Mouse (Mus musculus): ENCODE results near the gene Tenm2. TPM values are rescaled to one million over a fixed set of nuclear protein-coding genes. Genes with fewer than 3 reads are reported as not detected.
A peak's percentile ranks its signal among the peaks of the same experiment; 100 is the strongest.

The Tenm2 gene
- polyA plus RNA-seq, 1 experiment from 2014 or later, result 0.23 TPM

DNA sequence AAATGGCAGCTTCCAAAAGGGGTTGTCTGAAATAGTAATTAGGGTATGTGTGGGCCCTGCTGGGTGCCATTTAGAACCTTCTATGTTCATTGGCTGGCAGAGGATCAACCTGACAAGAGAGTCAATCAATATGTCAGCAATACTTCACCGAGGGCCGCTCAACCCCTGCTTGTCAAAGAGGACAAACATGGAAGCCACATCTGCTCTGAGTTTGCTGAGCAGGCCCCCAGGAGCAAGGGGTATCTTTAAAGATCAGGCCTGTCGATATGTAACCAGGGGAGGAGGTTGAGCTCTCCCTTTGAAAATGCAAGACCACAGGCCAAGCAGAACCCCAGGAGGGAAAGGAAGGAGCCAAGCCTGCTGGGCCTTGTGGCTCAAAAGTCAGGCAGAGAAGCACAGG, 1009.7 kb downstream of the Tenm2 start:
- Histone ChIP-seq H3K4me2 (no peak overlapping the region), H3K4me1 (no peaks in the 10 kb centered on the region), H3K9ac (no peak overlapping the region), H3K36me3 (no peaks in the 10 kb centered on the region), H3K27ac (no peak overlapping the region), H3K27me3 (replicated peaks) (no peaks in the 10 kb centered on the region), H3K9me3 (replicated peaks) (no peaks in the 10 kb centered on the region), H3K4me3 (no peak overlapping the region)
- WGBS (ENCODE audit: insufficient replicate concordance), result 46% methylated on average over 3 of the region's 3 CpGs
- ATAC-seq, result no peak

GRCm38 (mm10) chr11:36223716-36224439, 1011.9 kb downstream of the Tenm2 start:
- H3K36me3 ChIP-seq, result no peaks in the 10 kb centered on the region
- H3K27me3 ChIP-seq (replicated peaks), result 0 out of 2 replicates have a peak, but pooled peaks cover 4% of the 10 kb centered on the region
- no peak overlapping the region for H3K4me3 ChIP-seq
- no peak overlapping the region for H3K27ac ChIP-seq
- H3K4me1 ChIP-seq, result no peaks in the 10 kb centered on the region
- no peaks in the 10 kb centered on the region for H3K9me3 ChIP-seq (replicated peaks)
- no peak for ATAC-seq
- H3K9ac ChIP-seq, result no peak overlapping the region
- no peak overlapping the region for H3K4me2 ChIP-seq
- WGBS (ENCODE audit: insufficient replicate concordance), result 67% methylated on average over 7 of the region's 7 CpGs

DNA sequence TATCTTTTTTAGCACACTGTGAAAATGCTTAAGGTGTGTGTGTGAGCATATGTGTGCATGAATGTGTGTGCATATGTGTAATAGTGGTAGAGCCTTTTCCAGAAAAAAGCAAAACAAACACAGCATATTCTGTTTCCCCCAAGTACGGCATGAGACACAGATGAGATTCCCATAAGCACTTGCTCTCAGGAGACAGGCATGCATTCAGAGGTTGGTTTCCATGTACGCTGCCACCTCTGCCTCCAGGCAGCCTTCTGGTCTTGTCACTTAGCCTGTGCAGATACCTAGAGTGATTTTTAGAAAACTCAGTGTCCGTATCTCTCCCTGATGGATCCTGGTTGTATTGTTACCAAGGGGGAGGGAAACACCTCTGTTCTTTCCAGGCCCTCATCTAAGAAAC, 1013.7 kb downstream of the Tenm2 start:
- Histone ChIP-seq H3K4me1 (no peaks in the 10 kb centered on the region), H3K27ac (no peak overlapping the region), H3K4me2 (no peak overlapping the region), H3K36me3 (no peaks in the 10 kb centered on the region), H3K9ac (no peak overlapping the region), H3K27me3 (replicated peaks) (0 out of 2 replicates have a peak, but pooled peaks cover 4% of the 10 kb centered on the region), H3K9me3 (replicated peaks) (no peaks in the 10 kb centered on the region), H3K4me3 (no peak overlapping the region)
- 67% methylated on average over 3 of the region's 3 CpGs for WGBS (ENCODE audit: insufficient replicate concordance)
- no peak for ATAC-seq

- ATAC-seq, result no peak
- H3K4me1 ChIP-seq, result no peaks in the 10 kb centered on the region
- H3K4me3 ChIP-seq, result no peak overlapping the region
- H3K9ac ChIP-seq, result no peak overlapping the region
- 0 out of 2 replicates have a peak, but pooled peaks cover 4% of the 10 kb centered on the region for H3K27me3 ChIP-seq (replicated peaks)
- H3K9me3 ChIP-seq (replicated peaks), result no peaks in the 10 kb centered on the region
- H3K27ac ChIP-seq, result no peak overlapping the region
- peak overlapping the region; percentile 22; the same call in 1 of the 2 replicates for H3K4me2 ChIP-seq
- H3K36me3 ChIP-seq, result no peaks in the 10 kb centered on the region
- 14% methylated on average over 10 of the region's 10 CpGs for WGBS (ENCODE audit: insufficient replicate concordance)
These were observed 1014.3 kb downstream of the Tenm2 start for GRCm38 (mm10) chr11:36221271-36221975.

GRCm38 (mm10) chr11:36220651-36221050, 1015.1 kb downstream of the Tenm2 start:
- Histone ChIP-seq H3K4me2 (no peak overlapping the region), H3K27ac (no peak overlapping the region), H3K36me3 (no peaks in the 10 kb centered on the region), H3K9ac (no peak overlapping the region), H3K4me3 (no peak overlapping the region), H3K27me3 (replicated peaks) (0 out of 2 replicates have a peak, but pooled peaks cover 4% of the 10 kb centered on the region), H3K9me3 (replicated peaks) (no peaks in the 10 kb centered on the region), H3K4me1 (no peaks in the 10 kb centered on the region)
- no peak for ATAC-seq
- 17% methylated on average over 5 of the region's 5 CpGs for WGBS (ENCODE audit: insufficient replicate concordance)

DNA sequence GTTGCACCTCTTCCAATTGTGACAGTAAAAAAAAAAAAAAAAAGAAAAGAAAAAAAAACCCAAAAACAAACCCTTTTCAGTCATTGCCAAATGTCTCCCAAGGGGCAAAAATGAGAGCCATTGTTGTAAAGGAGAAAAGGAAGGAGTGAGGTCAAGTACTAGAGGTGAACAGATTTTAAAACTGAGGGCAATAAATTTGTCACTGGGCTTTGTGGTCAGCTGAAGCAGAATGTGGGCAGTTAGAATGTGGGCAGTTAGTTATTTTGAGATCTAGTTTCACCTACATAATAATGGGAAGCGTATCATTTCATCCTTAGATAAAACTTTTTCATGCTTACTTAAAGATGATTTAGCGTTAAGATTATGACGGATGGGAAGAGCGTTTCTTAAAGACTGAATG, 1016.2 kb downstream of the Tenm2 start:
- no peak overlapping the region for H3K27ac ChIP-seq
- no peaks in the 10 kb centered on the region for H3K4me1 ChIP-seq
- 0 out of 2 replicates have a peak, but pooled peaks cover 4% of the 10 kb centered on the region for H3K27me3 ChIP-seq (replicated peaks)
- no peak overlapping the region for H3K4me3 ChIP-seq
- 60% methylated on average over 4 of the region's 4 CpGs for WGBS (ENCODE audit: insufficient replicate concordance)
- no peak overlapping the region for H3K4me2 ChIP-seq
- no peak overlapping the region for H3K9ac ChIP-seq
- no peaks in the 10 kb centered on the region for H3K36me3 ChIP-seq
- H3K9me3 ChIP-seq (replicated peaks), result no peaks in the 10 kb centered on the region
- ATAC-seq, result no peak

DNA sequence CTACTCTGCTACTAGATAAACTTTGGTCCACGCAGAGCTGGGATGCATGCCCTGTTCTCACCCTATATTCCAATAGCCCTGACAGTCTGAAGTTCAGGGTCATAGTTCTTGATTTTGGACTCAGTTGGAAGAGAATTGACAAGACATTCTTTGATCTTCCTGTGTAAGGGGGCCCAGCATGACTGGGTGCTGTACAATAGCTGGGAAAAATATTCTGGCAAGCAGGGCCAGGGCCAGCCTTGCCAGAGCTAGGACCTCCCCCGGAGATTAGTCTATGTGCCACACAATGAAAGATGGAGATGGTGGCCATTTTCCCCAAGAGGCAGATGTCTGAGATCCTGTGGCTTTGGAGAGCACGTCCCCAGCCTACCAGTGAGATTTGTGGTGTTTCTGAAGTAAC, 1021.2 kb downstream of the Tenm2 start:
- H3K36me3 ChIP-seq, result no peaks in the 10 kb centered on the region
- WGBS (ENCODE audit: insufficient replicate concordance), result 67% methylated on average over 3 of the region's 3 CpGs
- H3K4me1 ChIP-seq, result no peaks in the 10 kb centered on the region
- H3K9me3 ChIP-seq (replicated peaks), result no peaks in the 10 kb centered on the region
- H3K4me3 ChIP-seq, result no peak overlapping the region
- no peak overlapping the region for H3K9ac ChIP-seq
- ATAC-seq, result no peak
- no peaks in the 10 kb centered on the region for H3K27me3 ChIP-seq (replicated peaks)
- H3K4me2 ChIP-seq, result no peak overlapping the region
- no peak overlapping the region for H3K27ac ChIP-seq

GRCm38 (mm10) chr11:36204381-36204780, 1031.4 kb downstream of the Tenm2 start:
- ATAC-seq, result no peak
- H3K36me3 ChIP-seq, result no peaks in the 10 kb centered on the region
- H3K27ac ChIP-seq, result no peak overlapping the region
- H3K4me2 ChIP-seq, result no peak overlapping the region
- H3K4me1 ChIP-seq, result no peaks in the 10 kb centered on the region
- H3K4me3 ChIP-seq, result no peak overlapping the region
- H3K27me3 ChIP-seq (replicated peaks), result no peaks in the 10 kb centered on the region
- no peak overlapping the region for H3K9ac ChIP-seq
- H3K9me3 ChIP-seq (replicated peaks), result no peaks in the 10 kb centered on the region
- WGBS (ENCODE audit: insufficient replicate concordance), result 58% methylated on average over 6 of the region's 6 CpGs

GRCm38 (mm10) chr11:36203896-36204295, 1031.9 kb downstream of the Tenm2 start:
- H3K4me3 ChIP-seq, result no peak overlapping the region
- no peaks in the 10 kb centered on the region for H3K9me3 ChIP-seq (replicated peaks)
- 35% methylated on average over 1 of the region's 1 CpGs for WGBS (ENCODE audit: insufficient replicate concordance)
- no peaks in the 10 kb centered on the region for H3K27me3 ChIP-seq (replicated peaks)
- no peak overlapping the region for H3K27ac ChIP-seq
- no peak overlapping the region for H3K9ac ChIP-seq
- ATAC-seq, result no peak
- H3K4me2 ChIP-seq, result no peak overlapping the region
- no peaks in the 10 kb centered on the region for H3K36me3 ChIP-seq
- H3K4me1 ChIP-seq, result no peaks in the 10 kb centered on the region

DNA sequence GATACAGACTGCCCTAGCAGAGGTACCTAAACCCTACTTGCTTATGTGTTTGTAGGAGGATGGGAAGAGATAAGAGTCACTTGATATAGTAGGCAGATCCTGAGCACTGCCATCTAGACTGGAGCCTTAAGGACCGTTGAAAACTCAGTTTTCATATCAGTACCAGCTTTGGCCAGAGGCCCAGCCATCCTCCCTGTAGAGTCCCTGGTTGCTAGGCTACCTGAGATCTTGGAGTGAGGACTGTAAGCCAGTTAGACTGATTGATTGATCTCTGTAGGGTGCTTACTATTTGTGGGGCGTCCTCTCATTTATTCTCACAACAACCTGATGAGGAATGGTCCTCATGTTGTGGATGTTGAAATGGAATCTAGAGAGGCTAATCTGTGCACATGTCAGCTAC, 1041.4 kb downstream of the Tenm2 start:
- Histone ChIP-seq H3K36me3 (no peaks in the 10 kb centered on the region), H3K9ac (no peak overlapping the region), H3K4me3 (no peak overlapping the region), H3K27ac (no peak overlapping the region), H3K9me3 (replicated peaks) (no peaks in the 10 kb centered on the region), H3K27me3 (replicated peaks) (no peaks in the 10 kb centered on the region), H3K4me2 (no peak overlapping the region), H3K4me1 (no peaks in the 10 kb centered on the region)
- no peak for ATAC-seq
- WGBS (ENCODE audit: insufficient replicate concordance), result 53% methylated on average over 2 of the region's 2 CpGs

DNA sequence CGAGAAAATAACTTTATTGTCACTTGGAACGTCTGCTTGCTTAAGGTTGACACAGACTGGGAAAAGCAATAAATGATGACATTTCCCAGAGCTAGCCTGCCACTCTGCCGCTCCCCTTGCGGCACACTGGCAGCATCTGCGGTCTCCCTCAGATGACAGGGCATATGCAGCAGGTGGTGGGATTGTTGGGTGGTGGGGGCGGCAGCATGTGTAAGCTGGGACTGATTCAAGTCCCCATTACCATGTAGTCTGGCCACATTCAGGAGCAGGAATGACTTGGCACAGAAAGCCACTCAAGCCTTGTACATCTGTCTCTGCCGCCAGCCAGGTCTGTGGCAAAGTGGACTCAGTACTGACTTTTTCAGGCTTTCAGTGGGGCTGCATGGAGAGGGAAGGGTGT, 1059.7 kb downstream of the Tenm2 start:
- no peak overlapping the region for H3K27ac ChIP-seq
- ATAC-seq, result no peak
- H3K4me2 ChIP-seq, result no peak overlapping the region
- H3K4me3 ChIP-seq, result no peak overlapping the region
- no peaks in the 10 kb centered on the region for H3K27me3 ChIP-seq (replicated peaks)
- H3K36me3 ChIP-seq, result no peaks in the 10 kb centered on the region
- WGBS (ENCODE audit: insufficient replicate concordance), result 67% methylated on average over 7 of the region's 7 CpGs
- no peaks in the 10 kb centered on the region for H3K9me3 ChIP-seq (replicated peaks)
- no peaks in the 10 kb centered on the region for H3K4me1 ChIP-seq
- H3K9ac ChIP-seq, result no peak overlapping the region

DNA sequence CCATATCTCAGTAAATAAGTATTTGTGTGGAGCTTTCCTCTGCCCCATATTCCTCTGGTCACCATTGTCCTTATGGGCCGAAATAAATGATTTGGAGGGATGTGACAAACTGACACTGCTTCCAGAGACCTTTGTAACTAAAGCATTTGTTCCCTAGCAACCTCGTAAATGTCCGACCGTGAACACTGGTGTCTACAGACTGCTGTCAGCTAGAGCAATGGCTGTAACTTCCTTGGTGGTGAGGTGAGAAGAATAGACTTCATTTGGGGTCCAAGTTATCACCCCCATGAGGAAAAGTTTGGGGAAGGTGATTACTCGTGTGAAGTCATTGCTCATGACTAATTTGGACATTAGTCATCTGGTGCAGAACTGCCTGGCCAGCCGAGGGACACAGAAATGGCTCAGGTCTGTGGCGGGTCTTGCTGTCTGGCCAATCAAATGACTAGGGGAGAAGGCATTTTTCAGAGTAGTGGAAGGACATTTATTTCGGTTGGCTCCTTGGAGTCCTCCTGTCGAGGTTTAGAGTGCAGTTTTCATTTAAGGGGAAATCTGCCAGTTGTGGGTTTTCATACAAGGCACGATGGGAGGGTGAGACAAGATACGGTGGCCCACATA, 1062.6 kb downstream of the Tenm2 start:
- H3K36me3 ChIP-seq, result no peaks in the 10 kb centered on the region
- H3K27ac ChIP-seq, result no peak overlapping the region
- 67% methylated on average over 11 of the region's 11 CpGs for WGBS (ENCODE audit: insufficient replicate concordance)
- H3K4me3 ChIP-seq, result no peak overlapping the region
- H3K9me3 ChIP-seq (replicated peaks), result no peaks in the 10 kb centered on the region
- ATAC-seq, result no peak
- no peak overlapping the region for H3K4me2 ChIP-seq
- H3K9ac ChIP-seq, result no peak overlapping the region
- H3K27me3 ChIP-seq (replicated peaks), result no peaks in the 10 kb centered on the region
- H3K4me1 ChIP-seq, result no peaks in the 10 kb centered on the region

Data from liver, embryonic 12.5 days (tissue).